Mouse (Mus musculus): ENCODE measurements around the gene Atat1.
A peak's percentile ranks its signal among the peaks of the same experiment; 100 is the strongest.

Gene Atat1

GRCm38 (mm10) chr17:35917463-35918251 lies 7.8 kb upstream of the Atat1 start:
- peak; percentile 88 for DNase-seq (ENCODE audit: low read depth, low spot score)

GRCm38 (mm10) chr17:35917143-35917462 lies 7.2 kb upstream of the Atat1 start:
- no peak for DNase-seq (ENCODE audit: low read depth, low spot score)

DNA sequence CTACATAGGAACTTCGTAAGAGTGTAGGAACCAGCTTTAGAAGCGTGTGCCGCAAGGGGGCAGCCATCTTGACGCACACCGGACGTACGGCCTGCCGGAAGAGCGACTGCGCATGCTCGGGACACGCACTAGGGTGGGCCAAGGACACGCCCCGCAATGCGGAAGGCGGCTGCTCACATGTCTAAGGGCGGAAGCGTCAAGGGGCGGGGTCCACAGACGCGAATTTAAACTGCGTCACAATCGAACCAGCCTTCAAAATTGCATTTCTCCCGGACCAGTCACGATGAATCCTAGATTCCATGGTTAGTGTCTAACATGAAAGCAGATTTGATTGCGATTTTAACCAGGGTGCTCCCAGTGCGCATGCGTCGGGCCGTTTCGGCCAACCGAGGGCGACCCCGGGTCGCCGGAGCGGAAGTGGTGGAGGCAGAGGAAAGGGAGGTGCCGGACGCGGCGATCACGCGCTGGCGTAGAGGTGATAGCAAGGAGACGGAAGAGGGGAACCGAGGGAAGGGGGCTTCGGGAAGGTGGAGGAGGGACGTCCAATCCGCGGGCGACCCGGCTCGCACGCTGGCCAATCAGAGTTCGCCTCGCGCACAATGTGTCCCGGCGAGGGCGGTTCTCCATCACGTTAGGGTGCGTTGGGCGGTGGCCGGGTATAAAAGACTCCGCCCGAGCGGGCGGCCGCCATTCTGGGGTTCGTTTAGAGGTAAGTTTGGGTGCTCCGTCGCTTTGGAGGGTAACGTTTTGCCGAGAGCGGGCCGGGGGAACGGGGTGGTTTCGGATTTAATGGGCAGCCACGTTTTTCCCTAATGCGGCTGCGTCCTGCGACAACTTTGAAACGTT lies 6.6 kb upstream of the Atat1 start, which contains the start of the genes Mrps18b and Ppp1r10:
Mrps18b (minus strand) TSS at position 93 of the 846 bp plus-strand sequence.
Ppp1r10 (plus strand) TSS at position 138 of the 846 bp plus-strand sequence.
- peak; percentile 99 for DNase-seq (ENCODE audit: low read depth, low spot score)

GRCm38 (mm10) chr17:35915538-35916296 lies 5.8 kb upstream of the Atat1 start:
- DNase-seq (ENCODE audit: low read depth, low spot score), result peak; percentile 71

- DNase-seq (ENCODE audit: low read depth, low spot score), result no peak
Measured at GRCm38 (mm10) chr17:35914975-35915374, 5.1 kb upstream of the Atat1 start.

GRCm38 (mm10) chr17:35909186-35909918 lies 523 bp downstream of the Atat1 start:
- no peak for DNase-seq (ENCODE audit: low read depth, low spot score)

DNA sequence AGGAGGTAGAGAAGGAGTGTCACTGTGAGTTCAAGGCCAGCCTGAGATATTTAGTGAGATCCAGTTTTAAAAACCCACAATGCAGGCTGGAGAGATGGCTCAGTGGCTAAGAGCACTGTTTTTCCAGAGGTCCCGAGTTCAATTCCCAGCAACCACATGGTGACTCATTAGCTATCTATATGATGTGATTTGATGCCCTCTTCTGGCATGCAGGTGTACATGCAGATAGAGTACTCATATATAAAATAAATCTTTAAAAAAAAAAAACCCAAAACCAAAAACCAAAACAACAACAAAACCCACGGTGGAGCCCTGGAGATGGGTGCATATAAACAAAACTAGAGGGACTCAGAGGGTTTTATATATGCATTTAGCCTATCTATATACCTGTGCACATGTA lies 2.3 kb downstream of the Atat1 start:
- no peak for DNase-seq (ENCODE audit: low read depth, low spot score)

GRCm38 (mm10) chr17:35905587-35905986 lies 4.3 kb downstream of the Atat1 start:
- DNase-seq (ENCODE audit: low read depth, low spot score), result no peak

GRCm38 (mm10) chr17:35903992-35904355 lies 5.9 kb downstream of the Atat1 start:
- no peak for DNase-seq (ENCODE audit: low read depth, low spot score)

DNA sequence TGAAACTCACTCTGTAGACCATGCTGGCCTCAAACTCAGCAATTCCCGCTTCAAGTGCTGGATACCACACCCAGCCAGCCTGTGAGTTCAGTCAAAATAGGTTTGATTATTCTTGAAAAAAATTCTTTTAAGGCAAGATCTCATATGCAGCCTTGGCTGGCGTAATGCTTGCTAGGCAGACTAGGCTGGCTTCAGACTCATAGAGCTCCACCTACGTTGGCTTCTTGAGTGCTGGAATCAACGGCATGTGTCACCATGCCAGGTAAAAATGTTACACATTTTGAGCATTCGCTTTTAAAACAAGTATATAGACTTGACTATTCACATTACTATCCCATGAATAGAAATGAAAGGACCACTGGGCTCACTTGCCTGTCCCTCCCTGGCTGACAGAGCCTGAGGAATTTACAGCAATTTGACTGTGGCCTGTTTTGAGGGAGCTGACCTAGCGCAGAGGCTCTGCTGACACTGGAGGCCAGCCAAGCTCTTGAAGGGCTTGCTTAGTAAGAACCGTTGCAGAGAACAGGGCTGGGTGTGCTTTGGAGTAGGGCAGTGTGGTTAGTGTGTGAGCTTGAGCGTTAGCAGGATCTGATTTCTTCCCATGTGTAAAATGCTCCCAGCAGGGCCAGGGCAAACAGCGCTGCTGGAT lies 6.4 kb downstream of the Atat1 start:
- no peak for DNase-seq (ENCODE audit: low read depth, low spot score)

- no peak for DNase-seq (ENCODE audit: low read depth, low spot score)
Measured at GRCm38 (mm10) chr17:35900636-35901035, 9.2 kb downstream of the Atat1 start.

GRCm38 (mm10) chr17:35897644-35898573 lies 12.0 kb downstream of the Atat1 start:
- DNase-seq (ENCODE audit: low read depth, low spot score), result peak; percentile 83

GRCm38 (mm10) chr17:35896781-35897643 lies 12.9 kb downstream of the Atat1 start, which contains the start of gene 2310061I04Rik:
TSS of gene 2310061I04Rik (minus strand) at chr17:35897431.
- DNase-seq (ENCODE audit: low read depth, low spot score), result peak; percentile 93

DNA sequence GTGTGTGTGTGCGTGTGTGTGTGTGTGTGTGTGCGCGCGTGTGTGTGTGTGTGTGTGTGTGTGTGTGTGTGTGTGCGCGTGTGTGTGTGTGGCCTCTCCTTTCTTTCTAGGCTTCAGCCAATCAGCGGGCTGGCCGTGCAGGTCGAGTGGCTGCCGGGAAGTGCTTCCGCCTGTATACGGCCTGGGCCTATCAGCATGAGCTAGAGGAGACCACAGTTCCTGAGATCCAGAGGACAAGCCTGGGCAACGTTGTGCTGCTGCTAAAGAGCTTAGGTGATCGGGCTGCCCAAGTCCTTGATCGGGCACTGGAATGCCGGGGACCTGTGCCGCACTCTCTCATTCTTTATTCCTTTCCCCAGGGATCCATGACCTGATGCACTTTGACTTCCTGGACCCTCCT lies 22.1 kb downstream of the Atat1 start:
- peak; percentile 90 for DNase-seq (ENCODE audit: low read depth, low spot score)

- no peak for DNase-seq (ENCODE audit: low read depth, low spot score)
Measured at GRCm38 (mm10) chr17:35883777-35884176, 26.1 kb downstream of the Atat1 start.

GRCm38 (mm10) chr17:35882924-35883323 lies 27.0 kb downstream of the Atat1 start:
- no peak for DNase-seq (ENCODE audit: low read depth, low spot score)

DNA sequence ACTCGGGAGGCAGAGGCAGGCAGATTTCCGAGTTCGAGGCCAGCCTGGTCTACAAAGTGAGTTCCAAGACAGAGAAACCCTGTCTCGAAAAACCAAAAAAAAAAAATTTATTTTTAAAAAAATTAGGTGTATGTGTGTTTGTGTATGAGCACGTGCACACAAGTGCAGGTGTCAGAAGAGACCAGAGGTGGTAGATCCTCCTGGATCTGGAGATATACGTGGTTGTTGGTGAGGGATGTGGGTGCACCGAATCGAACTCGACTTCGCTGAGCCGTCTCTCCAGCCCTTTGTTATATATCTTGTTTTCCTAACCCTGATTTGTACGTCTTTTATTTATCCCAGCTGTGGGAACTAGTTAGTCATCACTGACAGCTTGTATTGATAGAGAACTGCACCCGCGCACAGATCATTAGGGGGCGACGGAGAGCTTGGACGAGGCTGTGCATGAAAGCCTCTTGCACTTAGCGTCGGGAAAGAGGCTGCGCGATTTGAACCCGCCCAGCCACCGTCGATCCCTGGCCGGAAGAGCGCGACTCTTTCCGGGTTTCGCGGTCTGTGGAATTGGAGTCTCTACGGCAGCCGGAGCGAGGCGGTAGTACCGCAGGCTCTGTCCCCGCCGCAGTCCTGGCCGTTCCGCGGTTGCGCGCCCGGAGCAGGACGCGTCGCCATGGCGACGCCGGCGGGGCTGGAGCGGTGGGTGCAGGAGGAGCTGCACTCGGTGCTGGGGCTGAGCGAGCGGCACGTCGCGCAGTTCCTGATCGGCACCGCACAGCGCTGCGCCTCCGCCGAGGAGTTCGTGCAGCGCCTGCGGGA lies 30.4 kb downstream of the Atat1 start, which contains the start of gene Dhx16:
Dhx16 (plus strand) TSS at position 575 of the 813 bp plus-strand sequence.
- DNase-seq (ENCODE audit: low read depth, low spot score), result peak; percentile 98

DNA sequence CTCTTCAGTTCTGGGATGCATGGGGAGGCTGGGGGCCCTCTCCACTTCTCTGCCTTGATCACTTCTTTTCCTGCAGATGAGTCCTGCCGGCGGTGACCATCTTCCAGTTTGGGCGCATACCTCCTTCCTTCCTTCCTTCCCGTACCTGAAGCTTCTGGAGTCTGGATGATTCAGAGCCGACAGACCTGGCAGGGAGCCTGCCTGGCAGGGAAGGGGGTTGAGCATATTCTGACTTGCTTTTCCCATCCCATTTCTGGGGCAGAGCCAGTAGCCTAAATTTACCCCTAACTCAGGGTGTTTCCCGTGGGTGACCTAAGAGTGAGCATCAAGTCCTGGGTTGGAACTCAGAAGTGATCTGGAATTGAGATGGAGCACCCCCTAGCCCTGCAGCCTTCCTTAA lies 35.2 kb downstream of the Atat1 start:
- DNase-seq (ENCODE audit: low read depth, low spot score), result no peak
